Mouse (Mus musculus): Measurements from ENCODE around the gene Fto. TPM values are rescaled to one million over a fixed set of nuclear protein-coding genes. Genes with fewer than 3 reads are reported as not detected.

The Fto gene
- polyA plus RNA-seq, 1 experiment: 43.9 TPM

DNA sequence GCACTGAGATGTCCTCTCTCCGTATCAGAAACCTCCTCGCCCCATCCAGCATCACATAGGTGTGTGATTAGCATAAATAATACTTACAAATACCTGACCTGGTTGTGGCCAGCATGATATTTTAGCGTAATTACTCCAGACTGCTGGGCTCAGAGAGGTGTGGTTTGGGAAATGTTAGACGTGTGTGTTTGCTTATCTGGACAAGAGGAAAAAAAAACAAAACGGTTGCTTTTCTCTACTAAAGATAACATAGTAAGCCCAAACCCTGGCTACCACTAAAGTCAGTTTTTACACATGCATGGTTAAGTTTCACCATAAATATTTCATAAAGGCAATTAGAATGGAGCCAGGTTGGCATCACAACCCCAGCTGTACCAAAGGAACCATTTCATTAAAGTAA lies 221.4 kb downstream of the Fto start:
- Histone ChIP-seq H3K27ac (ENCODE audit: insufficient read depth, low read depth, low read length) (no peak overlapping the region), H3K4me3 (ENCODE audit: insufficient read depth, low read depth, low read length) (no peak overlapping the region), H3K27me3 (replicated peaks; ENCODE audit: control insufficient read depth, insufficient read depth, low read length) (no peaks in the 10 kb centered on the region), H3K4me1 (ENCODE audit: control insufficient read depth, insufficient read depth, low read length) (peaks cover 21% of the 10 kb centered on the region; the same call in 1 of the 2 replicates), H3K36me3 (ENCODE audit: control insufficient read depth, insufficient read depth, low read length) (no peaks in the 10 kb centered on the region)
- 84% methylated on average over 5 of the region's 5 CpGs for WGBS
- no peak for TF ChIP-seq POLR2A (IDR thresholded peaks at IDR 0.05; ENCODE audit: low read depth, low read length)
- TF ChIP-seq CTCF (conservative IDR thresholded peaks at IDR 0.05; ENCODE audit: insufficient read depth, insufficient read length, low read depth, low read length): no peak
- DNase-seq: no peak

- Histone ChIP-seq H3K36me3 (ENCODE audit: control insufficient read depth, insufficient read depth, low read length) (no peaks in the 10 kb centered on the region), H3K27me3 (replicated peaks; ENCODE audit: control insufficient read depth, insufficient read depth, low read length) (no peaks in the 10 kb centered on the region), H3K27ac (ENCODE audit: insufficient read depth, low read depth, low read length) (peak overlapping the region; percentile 42; the same call in 1 of the 2 replicates), H3K4me1 (ENCODE audit: control insufficient read depth, insufficient read depth, low read length) (peaks cover 17% of the 10 kb centered on the region; the same call in 1 of the 2 replicates), H3K4me3 (ENCODE audit: insufficient read depth, low read depth, low read length) (no peak overlapping the region)
- 46% methylated on average over 9 of the region's 9 CpGs for WGBS
- no peak for TF ChIP-seq CTCF (conservative IDR thresholded peaks at IDR 0.05; ENCODE audit: insufficient read depth, insufficient read length, low read depth, low read length)
- DNase-seq: peak; percentile 71
Observed at GRCm38 (mm10) chr8:91538109-91538508, 224.8 kb downstream of the Fto start.

DNA sequence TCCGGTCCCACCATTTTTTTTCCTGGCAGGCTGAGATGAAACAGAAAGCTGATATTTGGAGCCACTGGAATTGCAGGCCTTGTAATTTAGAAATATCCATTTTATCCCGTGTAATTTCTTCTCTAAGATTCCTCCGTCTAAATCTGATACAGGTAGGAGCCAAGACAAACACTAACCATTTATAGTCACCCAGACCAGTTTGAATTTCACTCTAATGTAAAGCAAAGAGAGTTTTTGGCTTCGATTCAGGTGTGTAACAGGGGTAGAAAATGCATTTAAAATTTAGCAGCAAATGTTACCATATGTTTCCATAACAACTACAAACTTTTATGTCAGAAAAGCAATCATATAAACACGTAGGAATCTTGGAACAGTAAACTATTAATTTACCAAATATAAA lies 225.6 kb downstream of the Fto start:
- Histone ChIP-seq H3K36me3 (ENCODE audit: control insufficient read depth, insufficient read depth, low read length) (no peaks in the 10 kb centered on the region), H3K4me3 (ENCODE audit: insufficient read depth, low read depth, low read length) (no peak overlapping the region), H3K27ac (ENCODE audit: insufficient read depth, low read depth, low read length) (peak overlapping the region; percentile 26; the same call in 1 of the 2 replicates), H3K4me1 (ENCODE audit: control insufficient read depth, insufficient read depth, low read length) (peaks cover 18% of the 10 kb centered on the region; the same call in 1 of the 2 replicates), H3K27me3 (replicated peaks; ENCODE audit: control insufficient read depth, insufficient read depth, low read length) (no peaks in the 10 kb centered on the region)
- no peak for DNase-seq
- no peak for TF ChIP-seq CTCF (conservative IDR thresholded peaks at IDR 0.05; ENCODE audit: insufficient read depth, insufficient read length, low read depth, low read length)
- no peak for TF ChIP-seq POLR2A (IDR thresholded peaks at IDR 0.05; ENCODE audit: low read depth, low read length)
- 72% methylated on average over 5 of the region's 5 CpGs for WGBS

DNA sequence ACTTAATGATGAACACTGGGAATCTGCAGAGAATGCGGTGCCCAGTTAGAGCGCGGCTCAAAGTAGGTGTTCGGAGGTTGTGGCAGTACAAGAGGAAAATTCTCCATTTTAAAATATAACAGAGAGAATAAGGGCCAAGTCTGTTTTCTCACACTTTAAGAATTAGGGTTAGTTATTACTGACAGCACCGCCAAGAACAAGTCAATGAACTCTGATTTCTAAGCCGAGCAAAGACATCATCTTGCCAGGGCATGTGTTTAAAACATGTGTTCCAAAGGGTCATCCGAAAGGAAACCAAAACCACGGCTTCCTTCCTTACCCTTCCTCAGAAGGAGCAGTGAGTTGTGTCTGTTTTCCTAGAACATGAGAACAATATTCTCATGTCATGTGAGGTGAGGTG lies 226.3 kb downstream of the Fto start:
- 54% methylated on average over 8 of the region's 8 CpGs for WGBS
- DNase-seq: peak; percentile 85

GRCm38 (mm10) chr8:91541229-91541628 lies 227.9 kb downstream of the Fto start:
- TF ChIP-seq POLR2A (IDR thresholded peaks at IDR 0.05; ENCODE audit: low read depth, low read length) (no peak), CTCF (conservative IDR thresholded peaks at IDR 0.05; ENCODE audit: insufficient read depth, insufficient read length, low read depth, low read length) (no peak)
- Histone ChIP-seq H3K4me3 (ENCODE audit: insufficient read depth, low read depth, low read length) (no peak overlapping the region), H3K4me1 (ENCODE audit: control insufficient read depth, insufficient read depth, low read length) (peaks cover 20% of the 10 kb centered on the region; the same call in 1 of the 2 replicates), H3K36me3 (ENCODE audit: control insufficient read depth, insufficient read depth, low read length) (no peaks in the 10 kb centered on the region), H3K27ac (ENCODE audit: insufficient read depth, low read depth, low read length) (no peak overlapping the region), H3K27me3 (replicated peaks; ENCODE audit: control insufficient read depth, insufficient read depth, low read length) (no peaks in the 10 kb centered on the region)
- DNase-seq: no peak
- 89% methylated on average over 3 of the region's 3 CpGs for WGBS

More for the DNA sequence above, 226.3 kb downstream of the Fto start:
- Histone ChIP-seq H3K36me3 (ENCODE audit: control insufficient read depth, insufficient read depth, low read length) (no peaks in the 10 kb centered on the region), H3K4me3 (ENCODE audit: insufficient read depth, low read depth, low read length) (no peak overlapping the region), H3K27me3 (replicated peaks; ENCODE audit: control insufficient read depth, insufficient read depth, low read length) (no peaks in the 10 kb centered on the region), H3K27ac (ENCODE audit: insufficient read depth, low read depth, low read length) (peak overlapping the region; percentile 80), H3K4me1 (ENCODE audit: control insufficient read depth, insufficient read depth, low read length) (peaks cover 20% of the 10 kb centered on the region; the same call in 1 of the 2 replicates)
- TF ChIP-seq CTCF (conservative IDR thresholded peaks at IDR 0.05; ENCODE audit: insufficient read depth, insufficient read length, low read depth, low read length) (no peak), POLR2A (IDR thresholded peaks at IDR 0.05; ENCODE audit: low read depth, low read length) (no peak)

GRCm38 (mm10) chr8:91545561-91545960 lies 232.2 kb downstream of the Fto start:
- no peak overlapping the region for H3K4me3 ChIP-seq (ENCODE audit: insufficient read depth, low read depth, low read length)
- H3K36me3 ChIP-seq (ENCODE audit: control insufficient read depth, insufficient read depth, low read length): no peaks in the 10 kb centered on the region
- H3K27me3 ChIP-seq (replicated peaks; ENCODE audit: control insufficient read depth, insufficient read depth, low read length): no peaks in the 10 kb centered on the region
- no peak overlapping the region for H3K27ac ChIP-seq (ENCODE audit: insufficient read depth, low read depth, low read length)
- DNase-seq: no peak
- TF ChIP-seq POLR2A (IDR thresholded peaks at IDR 0.05; ENCODE audit: low read depth, low read length) (no peak), CTCF (conservative IDR thresholded peaks at IDR 0.05; ENCODE audit: insufficient read depth, insufficient read length, low read depth, low read length) (no peak)
- 0 out of 2 replicates have a peak, but pooled peaks cover 3% of the 10 kb centered on the region for H3K4me1 ChIP-seq (ENCODE audit: control insufficient read depth, insufficient read depth, low read length)
- 95% methylated on average over 3 of the region's 3 CpGs for WGBS

DNA sequence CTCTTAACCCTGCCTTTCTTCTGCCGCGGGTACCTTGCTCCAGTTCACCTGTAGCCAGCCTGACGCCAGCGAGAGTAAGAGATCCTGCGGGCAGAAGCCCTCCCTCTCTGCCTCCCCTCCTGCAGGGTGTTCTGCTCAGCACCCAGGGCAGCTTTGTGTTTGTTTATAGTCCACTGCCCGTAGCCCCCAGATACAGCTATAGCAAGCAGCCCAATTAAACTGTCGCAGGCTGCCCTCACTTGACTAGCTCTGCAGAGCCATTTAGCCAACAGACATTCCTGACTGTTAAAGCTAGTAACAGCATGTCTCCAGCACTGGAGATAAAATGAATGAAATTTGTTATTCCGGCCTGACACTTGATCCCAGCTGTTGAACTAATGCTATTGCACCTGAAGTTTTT lies 233.3 kb downstream of the Fto start:
- no peaks in the 10 kb centered on the region for H3K36me3 ChIP-seq (ENCODE audit: control insufficient read depth, insufficient read depth, low read length)
- H3K4me1 ChIP-seq (ENCODE audit: control insufficient read depth, insufficient read depth, low read length): peaks cover 3% of the 10 kb centered on the region; the same call in 1 of the 2 replicates
- no peak for DNase-seq
- 69% methylated on average over 8 of the region's 8 CpGs for WGBS
- no peaks in the 10 kb centered on the region for H3K27me3 ChIP-seq (replicated peaks; ENCODE audit: control insufficient read depth, insufficient read depth, low read length)
- H3K27ac ChIP-seq (ENCODE audit: insufficient read depth, low read depth, low read length): no peak overlapping the region
- no peak overlapping the region for H3K4me3 ChIP-seq (ENCODE audit: insufficient read depth, low read depth, low read length)
- TF ChIP-seq CTCF (conservative IDR thresholded peaks at IDR 0.05; ENCODE audit: insufficient read depth, insufficient read length, low read depth, low read length) (no peak), POLR2A (IDR thresholded peaks at IDR 0.05; ENCODE audit: low read depth, low read length) (no peak)
